Mouse (Mus musculus): ENCODE measurements around the gene Eya3. TPM values are rescaled to one million over a fixed set of nuclear protein-coding genes. Genes with fewer than 3 reads are reported as not detected.
"Not testable (repeated sequence)": the region's sequence is repeated elsewhere in the genome, so short reads cannot be mapped to it uniquely, and the experiment has no call there.

Gene Eya3
- 15.3 and 22.5 TPM in 2 replicates for polyA plus RNA-seq (2011; ENCODE audit: insufficient read depth, insufficient read length, low replicate concordance, missing spikeins)

DNA sequence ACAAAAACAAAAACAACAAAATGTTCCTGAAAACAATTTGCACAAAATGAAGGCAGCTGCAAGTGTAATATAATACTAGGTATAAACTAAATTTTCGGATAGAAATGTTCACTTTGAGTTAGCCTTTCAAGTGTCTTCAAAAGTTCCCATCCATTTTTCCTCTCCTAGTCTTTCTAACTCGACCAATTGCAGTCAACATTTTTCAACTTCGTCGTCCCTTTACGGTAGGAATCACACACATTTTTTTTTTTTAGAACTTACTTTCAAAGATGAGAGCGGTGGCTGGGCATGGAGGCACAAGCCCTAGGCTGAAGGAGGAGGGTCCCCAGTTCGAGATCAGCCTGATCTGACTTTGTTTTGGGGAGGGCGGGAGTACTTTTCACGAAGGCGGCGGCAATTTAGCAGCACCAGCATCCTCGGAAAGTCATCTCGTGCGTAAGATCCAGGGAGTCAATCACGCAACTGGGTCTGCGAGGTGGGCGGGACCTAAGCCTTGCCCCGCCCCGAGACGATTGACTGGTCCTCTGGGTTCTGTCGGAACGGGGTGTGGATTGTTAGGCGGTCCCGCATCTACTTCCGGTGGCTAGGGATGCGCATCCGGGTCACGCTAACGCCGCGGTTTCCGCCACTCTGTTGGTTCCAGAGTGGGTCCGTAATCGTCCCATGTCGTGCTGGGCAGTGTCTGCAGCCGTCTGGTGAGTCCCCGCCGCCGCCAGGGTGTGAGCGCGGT is at the start of gene Eya3:
TSS of gene Eya3 (plus strand) at position 527 of the 730 bp plus-strand sequence.
- 1% methylated on average over 41 of the region's 41 CpGs for WGBS
- TF ChIP-seq POLR2A (IDR thresholded peaks at IDR 0.05; ENCODE audit: borderline replicate concordance, control insufficient read depth, low read depth, low read length) (peak; percentile 57), CTCF (IDR thresholded peaks at IDR 0.05; ENCODE audit: control insufficient read depth, insufficient read depth, low read length) (0 out of 2 replicates have a peak, but pooled peaks have one; percentile 11)
- H3K27ac ChIP-seq (ENCODE audit: control insufficient read depth, insufficient read depth, low read depth, low read length, poor library complexity), result peak within 1 kb of the TSS; percentile 73
- H3K4me1 ChIP-seq (ENCODE audit: control insufficient read depth, insufficient read depth, low read length), result peaks cover 1% of the 10 kb centered on the region; the same call in 1 of the 2 replicates
- peak within 1 kb of the TSS; percentile 80 for H3K4me3 ChIP-seq (replicated peaks; ENCODE audit: control insufficient read depth, low read depth, low read length)

DNA sequence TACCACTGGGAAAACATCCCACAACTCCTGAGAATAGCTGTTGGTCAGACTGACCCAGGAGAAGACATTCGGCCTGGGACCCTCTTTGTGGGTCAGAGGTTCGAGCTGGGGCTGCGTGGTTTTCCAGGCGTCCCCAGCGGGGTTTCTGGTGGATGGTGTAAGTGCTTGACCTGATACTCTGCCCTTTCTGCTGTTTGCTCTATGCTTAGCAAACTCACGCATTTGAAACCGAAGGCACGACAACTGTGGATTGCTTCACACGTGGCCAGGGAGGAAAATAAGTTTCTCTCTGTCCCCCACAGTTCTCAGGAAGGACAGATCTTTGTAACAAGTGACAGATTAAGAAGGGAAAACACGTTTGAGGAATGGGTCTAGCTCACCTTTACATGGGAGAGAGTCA is 48.1 kb upstream of the Eya3 start:
- H3K27ac ChIP-seq (ENCODE audit: control insufficient read depth, insufficient read depth, low read depth, low read length, poor library complexity), result peak overlapping the region; percentile 55
- no peak overlapping the region for H3K4me3 ChIP-seq (replicated peaks; ENCODE audit: control insufficient read depth, low read depth, low read length)
- H3K4me1 ChIP-seq (ENCODE audit: control insufficient read depth, insufficient read depth, low read length), result peaks cover 15% of the 10 kb centered on the region
- WGBS, result 40% methylated on average over 10 of the region's 10 CpGs
- TF ChIP-seq POLR2A (IDR thresholded peaks at IDR 0.05; ENCODE audit: borderline replicate concordance, control insufficient read depth, low read depth, low read length), result no peak
- TF ChIP-seq CTCF (IDR thresholded peaks at IDR 0.05; ENCODE audit: control insufficient read depth, insufficient read depth, low read length), result no peak

DNA sequence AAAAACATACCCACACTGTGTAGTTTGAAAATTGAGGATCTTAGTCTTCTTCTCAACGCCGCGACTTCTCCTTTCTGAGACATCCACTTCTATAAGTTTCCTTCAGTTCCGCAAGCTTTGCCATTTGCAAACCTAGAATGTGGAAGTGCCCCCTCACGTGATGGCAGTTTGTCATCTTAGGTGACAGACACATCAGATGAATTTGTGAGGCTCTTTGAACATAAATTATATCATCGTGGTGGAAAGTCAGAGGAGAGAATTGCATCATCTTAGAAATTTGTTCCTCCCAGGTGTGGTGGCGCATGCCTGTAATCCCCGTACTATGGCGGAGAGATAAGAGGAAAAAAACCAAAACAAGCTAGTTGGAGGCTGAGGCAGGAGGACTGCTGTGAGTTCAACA is 45.8 kb upstream of the Eya3 start:
- Histone ChIP-seq H3K4me3 (replicated peaks; ENCODE audit: control insufficient read depth, low read depth, low read length) (no peak overlapping the region), H3K27ac (ENCODE audit: control insufficient read depth, insufficient read depth, low read depth, low read length, poor library complexity) (peak overlapping the region; percentile 79; the same call in 1 of the 2 replicates), H3K4me1 (ENCODE audit: control insufficient read depth, insufficient read depth, low read length) (peaks cover 15% of the 10 kb centered on the region)
- TF ChIP-seq CTCF (IDR thresholded peaks at IDR 0.05; ENCODE audit: control insufficient read depth, insufficient read depth, low read length) (no peak), POLR2A (IDR thresholded peaks at IDR 0.05; ENCODE audit: borderline replicate concordance, control insufficient read depth, low read depth, low read length) (no peak)
- WGBS, result 5% methylated on average over 9 of the region's 9 CpGs

DNA sequence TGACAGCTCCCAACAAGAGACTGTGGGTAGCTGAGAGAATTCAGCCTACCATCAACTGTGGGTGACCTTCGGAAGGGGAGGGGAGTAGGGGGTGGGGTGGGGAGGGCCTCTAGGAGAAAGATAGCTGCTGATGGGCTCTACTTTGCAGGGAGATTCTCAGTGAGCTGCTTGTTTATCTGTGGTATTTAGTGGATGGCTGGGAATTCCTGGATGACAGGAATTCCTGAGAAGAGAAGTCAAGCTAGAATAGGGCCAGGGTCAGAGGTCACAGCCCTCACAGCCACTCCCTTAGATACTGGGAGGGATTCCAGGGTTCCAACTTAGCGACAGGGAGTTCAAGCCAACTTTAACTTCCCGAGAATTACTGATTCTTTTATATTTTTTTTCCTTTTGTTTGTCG is 44.6 kb upstream of the Eya3 start:
- WGBS, result 70% methylated on average over 4 of the region's 4 CpGs
- TF ChIP-seq CTCF (IDR thresholded peaks at IDR 0.05; ENCODE audit: control insufficient read depth, insufficient read depth, low read length) (no peak), POLR2A (IDR thresholded peaks at IDR 0.05; ENCODE audit: borderline replicate concordance, control insufficient read depth, low read depth, low read length) (no peak)
- H3K4me1 ChIP-seq (ENCODE audit: control insufficient read depth, insufficient read depth, low read length), result peaks cover 11% of the 10 kb centered on the region
- no peak overlapping the region for H3K4me3 ChIP-seq (replicated peaks; ENCODE audit: control insufficient read depth, low read depth, low read length)
- no peak overlapping the region for H3K27ac ChIP-seq (ENCODE audit: control insufficient read depth, insufficient read depth, low read depth, low read length, poor library complexity)

DNA sequence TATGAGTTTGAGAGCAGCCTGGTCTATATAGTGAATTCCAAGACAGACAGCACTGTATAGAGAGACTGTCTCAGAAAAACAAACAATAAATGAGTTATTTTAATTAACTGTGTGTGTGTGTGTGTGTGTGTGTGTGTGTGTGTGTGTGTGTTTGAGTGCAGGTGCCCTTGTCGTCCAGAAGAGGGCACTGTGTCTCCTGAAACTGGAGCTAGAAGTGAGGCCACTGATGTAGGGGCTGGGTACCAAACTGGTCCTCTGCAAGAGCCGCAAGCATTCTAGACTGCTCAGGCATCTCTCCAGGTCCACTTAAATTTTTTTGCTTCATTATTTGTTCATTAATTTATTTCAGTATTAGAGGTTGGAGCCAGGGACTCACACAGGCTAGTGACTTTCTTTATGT is 39.9 kb upstream of the Eya3 start:
- WGBS, result 86% methylated on average over 2 of the region's 2 CpGs
- H3K4me3 ChIP-seq (replicated peaks; ENCODE audit: control insufficient read depth, low read depth, low read length), result no peak overlapping the region
- no peaks in the 10 kb centered on the region; the same call in 1 of the 2 replicates for H3K4me1 ChIP-seq (ENCODE audit: control insufficient read depth, insufficient read depth, low read length)
- H3K27ac ChIP-seq (ENCODE audit: control insufficient read depth, insufficient read depth, low read depth, low read length, poor library complexity), result no peak overlapping the region
- TF ChIP-seq POLR2A (IDR thresholded peaks at IDR 0.05; ENCODE audit: borderline replicate concordance, control insufficient read depth, low read depth, low read length) (no peak), CTCF (IDR thresholded peaks at IDR 0.05; ENCODE audit: control insufficient read depth, insufficient read depth, low read length) (peak; percentile 5; the same call in 1 of the 2 replicates)

DNA sequence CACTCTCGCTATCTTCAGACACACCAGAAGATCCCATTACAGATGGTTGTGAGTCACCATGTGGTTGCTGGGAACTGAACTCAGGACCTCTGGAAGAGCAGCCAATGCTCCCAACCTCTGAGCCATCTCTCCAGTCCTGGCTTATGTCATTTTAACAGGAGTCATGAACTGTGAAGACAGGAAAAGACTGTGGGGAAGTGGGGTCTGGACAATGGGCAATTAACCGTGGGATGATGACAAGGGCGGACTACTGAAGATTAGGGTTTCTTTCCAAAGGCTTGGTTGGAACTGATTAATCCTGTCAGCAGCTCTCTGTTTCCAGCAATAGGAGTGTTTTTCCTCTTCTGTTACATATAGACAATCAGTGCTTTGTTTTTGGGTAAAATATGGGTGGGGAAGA is 39.0 kb upstream of the Eya3 start:
- H3K4me3 ChIP-seq (replicated peaks; ENCODE audit: control insufficient read depth, low read depth, low read length), result no peak overlapping the region
- H3K4me1 ChIP-seq (ENCODE audit: control insufficient read depth, insufficient read depth, low read length), result no peaks in the 10 kb centered on the region; the same call in 1 of the 2 replicates
- 82% methylated on average over 3 of the region's 3 CpGs for WGBS
- TF ChIP-seq CTCF (IDR thresholded peaks at IDR 0.05; ENCODE audit: control insufficient read depth, insufficient read depth, low read length) (no peak), POLR2A (IDR thresholded peaks at IDR 0.05; ENCODE audit: borderline replicate concordance, control insufficient read depth, low read depth, low read length) (no peak)
- H3K27ac ChIP-seq (ENCODE audit: control insufficient read depth, insufficient read depth, low read depth, low read length, poor library complexity), result no peak overlapping the region

DNA sequence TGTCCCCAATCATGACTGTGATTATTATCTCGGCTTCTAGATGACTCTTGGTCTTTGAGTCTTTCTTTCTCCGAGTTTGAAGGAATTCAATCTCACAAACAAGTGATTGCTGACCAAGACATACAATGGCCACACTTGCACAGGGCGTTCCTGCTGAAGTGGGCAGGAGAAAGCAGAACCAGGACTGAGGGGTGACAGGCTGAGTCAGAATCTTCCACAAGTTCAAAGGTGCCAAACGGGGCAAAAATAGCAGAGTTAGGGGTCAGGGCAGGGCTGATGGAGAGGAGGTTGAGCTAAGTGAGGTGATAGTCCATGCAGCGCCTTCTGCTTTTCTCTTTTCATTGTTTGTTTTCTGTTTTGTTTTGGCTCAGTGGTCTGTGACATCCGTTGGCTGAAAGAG is 38.3 kb upstream of the Eya3 start:
- WGBS, result 74% methylated on average over 6 of the region's 6 CpGs
- H3K4me3 ChIP-seq (replicated peaks; ENCODE audit: control insufficient read depth, low read depth, low read length), result no peak overlapping the region
- H3K4me1 ChIP-seq (ENCODE audit: control insufficient read depth, insufficient read depth, low read length), result no peaks in the 10 kb centered on the region; the same call in 1 of the 2 replicates
- TF ChIP-seq CTCF (IDR thresholded peaks at IDR 0.05; ENCODE audit: control insufficient read depth, insufficient read depth, low read length), result no peak
- no peak for TF ChIP-seq POLR2A (IDR thresholded peaks at IDR 0.05; ENCODE audit: borderline replicate concordance, control insufficient read depth, low read depth, low read length)
- H3K27ac ChIP-seq (ENCODE audit: control insufficient read depth, insufficient read depth, low read depth, low read length, poor library complexity), result no peak overlapping the region

DNA sequence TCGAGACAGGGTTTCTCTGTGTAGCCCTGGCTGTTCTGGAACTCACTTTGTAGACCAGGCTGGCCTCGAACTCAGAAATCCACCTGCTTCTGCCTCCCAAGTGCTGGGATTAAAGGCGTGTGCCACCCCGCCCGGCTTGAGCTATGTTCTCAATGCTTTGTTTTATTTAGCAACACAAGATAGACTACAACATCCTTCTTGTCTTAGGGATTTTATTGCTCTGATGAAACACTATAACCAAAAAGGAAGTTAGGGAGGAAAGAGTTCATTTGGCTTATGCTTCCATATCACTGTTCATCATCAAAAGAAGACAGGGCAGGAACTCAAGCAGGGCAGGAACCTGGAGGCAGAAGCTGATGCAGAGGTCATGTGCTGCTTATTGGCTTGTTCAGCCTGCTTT is 37.5 kb upstream of the Eya3 start:
- H3K4me1 ChIP-seq (ENCODE audit: control insufficient read depth, insufficient read depth, low read length); H3K4me3 ChIP-seq (replicated peaks; ENCODE audit: control insufficient read depth, low read depth, low read length); H3K27ac ChIP-seq (ENCODE audit: control insufficient read depth, insufficient read depth, low read depth, low read length, poor library complexity): not testable (repeated sequence)
- WGBS, result 48% methylated on average over 5 of the region's 5 CpGs
